Mouse (Mus musculus): Measurements from ENCODE around the gene Ezh1. TPM values are rescaled to one million over a fixed set of nuclear protein-coding genes. Genes with fewer than 3 reads are reported as not detected.

Ezh1 gene
- 10 to 100 TPM; 20.5 to 22.5 TPM for total RNA-seq (2021)

DNA sequence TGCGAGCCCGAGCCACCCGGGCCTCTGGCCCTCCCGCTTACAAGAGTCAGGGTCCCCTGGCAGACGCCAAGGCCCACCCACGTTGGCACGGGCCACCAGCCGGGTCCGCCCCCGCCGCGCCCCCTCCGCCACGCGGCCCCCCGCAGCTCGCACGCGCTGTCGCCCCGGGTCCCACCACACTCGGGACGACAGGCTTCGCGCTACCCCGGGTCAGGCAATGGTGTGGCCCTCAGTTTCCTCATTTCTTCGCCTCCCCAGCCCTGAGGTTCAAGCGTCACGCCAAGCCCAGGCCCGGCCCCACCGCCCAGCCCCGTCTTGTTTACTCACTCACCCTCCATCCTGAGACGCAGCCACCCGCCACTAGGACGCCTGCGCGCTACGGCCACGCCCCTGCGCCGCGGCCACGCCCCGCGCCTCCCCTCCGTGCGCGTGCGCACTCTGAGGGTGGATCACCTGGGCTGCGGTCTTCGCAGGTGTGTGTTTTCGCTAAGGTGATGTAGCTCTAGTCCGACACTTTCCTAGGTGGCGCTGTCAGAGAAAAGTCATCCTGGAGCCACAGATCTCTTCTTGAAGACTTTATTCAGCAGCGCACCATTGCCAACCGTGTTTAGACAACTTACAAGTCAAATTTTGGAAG lies at the start of gene Ezh1:
TSS of gene Ezh1 (minus strand) at position 399 of the 637 bp plus-strand sequence.
- intact Hi-C loops (cut with DNase I) = loop anchor here (1.0 kb wide), 1 partner anchor 22 kb away; no protein-coding TSS in a partner anchor
- DNase-seq = peak; percentile 92 to 93

DNA sequence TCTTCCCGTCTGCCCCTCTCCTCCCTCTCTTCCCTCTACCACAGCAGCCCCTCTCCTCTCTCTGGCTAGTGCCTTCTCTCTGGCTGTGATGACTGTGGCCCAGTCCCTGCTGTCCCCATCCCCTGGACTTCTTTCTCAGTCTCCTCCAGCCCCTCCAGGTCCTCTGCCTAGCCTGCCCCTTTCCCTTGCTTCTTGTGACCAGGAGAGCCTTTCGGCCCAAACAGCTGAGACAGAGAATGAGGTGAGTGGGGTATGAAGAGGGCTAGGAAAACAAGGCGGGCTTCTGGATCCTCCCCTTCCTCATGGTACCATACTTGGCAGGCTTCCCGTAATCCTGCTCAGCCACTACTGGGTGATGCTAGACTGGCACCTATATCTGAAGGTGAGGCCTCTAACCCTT lies 49.0 kb upstream of the Ezh1 start:
- no peak for DNase-seq
- intact Hi-C loops (cut with DNase I) = no loop called here

DNA sequence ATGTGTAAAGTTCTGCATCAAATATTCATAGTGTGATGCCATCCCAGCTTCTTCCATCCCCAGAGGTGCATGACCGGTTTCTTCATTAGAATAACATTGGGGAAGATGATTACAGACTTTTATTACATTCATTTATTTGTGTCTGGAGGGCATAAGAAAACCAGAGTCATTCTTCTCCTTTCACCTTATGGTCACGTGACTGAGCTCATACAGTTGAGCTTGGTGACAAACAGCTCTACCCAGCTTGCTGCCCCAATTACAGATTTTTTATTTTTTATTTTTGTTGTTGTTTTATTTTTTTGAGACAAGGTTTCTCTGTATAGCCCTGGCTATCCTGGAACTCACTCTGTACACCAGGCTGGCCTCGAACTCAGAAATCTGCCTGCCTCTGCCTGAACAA lies 46.2 kb upstream of the Ezh1 start:
- intact Hi-C loops (cut with DNase I) = no loop called here
- DNase-seq = no peak

DNA sequence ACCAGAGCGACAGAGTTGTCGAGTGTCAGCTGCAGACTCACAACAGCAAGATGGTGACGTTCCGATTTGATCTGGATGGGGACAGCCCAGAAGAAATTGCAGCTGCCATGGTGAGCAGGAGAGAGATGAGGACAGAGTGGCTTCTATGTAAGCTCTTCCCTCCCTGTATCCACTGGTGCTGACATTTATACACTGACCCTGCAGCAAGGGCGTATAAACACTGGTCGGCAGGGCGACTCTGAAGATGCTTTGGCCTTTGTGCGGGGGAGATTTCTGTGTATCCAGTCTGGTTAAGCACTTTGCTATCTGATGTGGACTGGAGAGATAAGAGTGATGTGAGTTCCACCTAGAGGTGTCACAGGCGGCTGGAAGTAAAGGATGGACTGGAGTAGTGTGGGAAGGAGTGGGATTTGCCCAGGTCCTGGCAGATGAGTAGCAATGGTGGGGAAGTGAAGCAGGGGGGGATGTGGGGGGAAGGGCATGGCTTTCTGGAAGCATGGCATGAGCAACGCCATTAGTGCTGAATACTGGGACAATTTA lies 43.4 kb upstream of the Ezh1 start:
- intact Hi-C loops (cut with DNase I) = no loop called here

DNA sequence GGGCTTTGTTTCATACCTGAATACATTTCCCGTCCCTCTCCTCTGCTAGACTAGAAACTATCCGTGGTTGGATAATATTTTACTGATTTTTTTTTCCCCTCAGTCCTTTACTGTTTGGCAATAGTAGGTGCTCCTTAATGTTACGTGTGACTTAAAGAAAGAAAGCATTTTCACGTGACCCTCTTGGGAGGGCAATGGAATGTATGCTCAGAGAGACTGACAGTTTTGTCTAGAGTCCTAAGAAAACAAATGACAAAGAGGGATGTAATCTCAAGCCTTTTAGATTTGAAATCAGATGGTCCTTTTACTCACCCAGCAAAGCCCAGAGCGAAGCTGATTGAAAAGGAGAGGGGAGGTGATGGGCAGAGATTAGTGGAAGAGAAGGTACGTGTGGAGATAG lies 39.6 kb upstream of the Ezh1 start:
- no peak for DNase-seq

More for the DNA sequence above, 43.4 kb upstream of the Ezh1 start:
- no peak for DNase-seq

DNA sequence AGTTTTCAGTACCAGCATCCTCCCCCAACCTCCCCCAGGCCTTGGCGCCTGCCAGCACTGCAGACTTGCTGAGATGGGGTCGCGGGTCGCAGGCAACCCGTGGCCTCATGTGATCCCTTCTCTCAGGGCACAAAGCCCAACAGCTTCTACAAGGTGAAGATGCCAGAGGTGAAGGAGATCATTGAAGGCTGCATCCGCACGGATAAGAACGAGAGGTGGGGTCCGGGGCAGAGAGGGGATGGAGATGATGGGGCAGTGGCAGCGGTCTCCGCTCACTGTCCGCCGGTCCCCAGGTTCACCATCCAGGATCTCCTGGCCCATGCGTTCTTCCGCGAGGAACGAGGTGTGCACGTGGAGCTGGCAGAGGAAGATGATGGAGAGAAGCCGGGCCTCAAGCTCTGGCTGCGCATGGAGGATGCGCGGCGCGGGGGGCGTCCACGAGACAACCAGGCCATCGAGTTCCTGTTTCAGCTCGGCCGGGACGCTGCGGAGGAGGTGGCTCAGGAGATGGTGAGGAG lies 38.8 kb upstream of the Ezh1 start:
- intact Hi-C loops (cut with DNase I) = no loop called here

More for the DNA sequence above, 39.6 kb upstream of the Ezh1 start:
- intact Hi-C loops (cut with DNase I) = no loop called here

DNA sequence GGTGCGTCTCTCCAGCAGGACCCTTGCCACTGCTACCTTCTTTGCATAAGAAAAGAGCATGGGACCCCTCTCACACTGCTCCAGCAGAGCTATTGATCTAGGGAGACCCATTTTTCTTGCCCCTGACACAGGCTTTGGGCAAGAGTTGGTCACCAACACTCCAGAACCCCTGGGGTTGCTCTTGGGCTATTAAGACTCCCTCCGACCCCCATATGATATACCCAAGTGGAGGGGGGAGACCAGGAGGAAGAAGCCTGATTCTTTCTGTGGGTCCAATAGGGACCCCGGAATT lies 37.7 kb upstream of the Ezh1 start:
- intact Hi-C loops (cut with DNase I) = no loop called here
- DNase-seq = no peak

More for the DNA sequence above, 38.8 kb upstream of the Ezh1 start:
- no peak for DNase-seq

DNA sequence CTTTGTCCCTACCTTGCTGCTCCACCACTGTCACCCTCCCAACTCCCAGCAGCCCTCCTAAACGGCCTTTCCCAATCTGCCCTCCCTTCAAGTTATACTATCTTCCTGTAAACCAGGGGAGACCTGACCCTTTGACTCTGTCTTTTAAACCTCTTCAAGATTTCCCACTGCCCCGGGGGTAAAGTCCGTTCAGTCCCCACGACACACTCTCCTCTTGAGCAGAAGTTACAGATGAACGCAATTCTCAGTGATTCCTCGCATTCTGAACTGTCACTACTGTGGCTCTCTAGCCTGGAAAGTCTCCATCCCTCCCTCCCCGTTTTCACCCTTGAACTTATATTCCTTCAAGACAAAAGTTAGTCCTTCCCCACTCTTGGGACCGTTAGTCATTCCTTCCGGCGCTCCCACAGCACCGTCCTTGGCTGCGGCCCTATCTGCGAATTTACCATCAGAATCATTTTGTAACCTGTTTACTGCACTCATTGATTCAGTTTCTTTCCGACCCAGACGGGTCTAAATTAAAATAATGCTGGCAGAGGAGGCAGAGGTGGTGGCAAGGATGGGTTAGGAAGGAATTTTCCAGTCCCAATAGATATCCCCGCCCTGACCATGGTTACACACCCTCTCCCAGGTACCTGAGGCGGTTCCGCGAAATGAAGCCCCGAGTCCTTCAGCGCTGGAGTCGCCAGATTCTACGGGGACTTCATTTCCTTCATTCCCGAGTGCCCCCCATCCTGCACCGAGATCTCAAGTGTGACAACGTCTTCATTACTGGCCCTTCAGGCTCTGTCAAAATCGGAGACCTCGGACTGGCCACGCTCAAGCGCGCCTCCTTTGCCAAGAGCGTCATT lies 37.1 kb upstream of the Ezh1 start:
- intact Hi-C loops (cut with DNase I) = no loop called here

DNA sequence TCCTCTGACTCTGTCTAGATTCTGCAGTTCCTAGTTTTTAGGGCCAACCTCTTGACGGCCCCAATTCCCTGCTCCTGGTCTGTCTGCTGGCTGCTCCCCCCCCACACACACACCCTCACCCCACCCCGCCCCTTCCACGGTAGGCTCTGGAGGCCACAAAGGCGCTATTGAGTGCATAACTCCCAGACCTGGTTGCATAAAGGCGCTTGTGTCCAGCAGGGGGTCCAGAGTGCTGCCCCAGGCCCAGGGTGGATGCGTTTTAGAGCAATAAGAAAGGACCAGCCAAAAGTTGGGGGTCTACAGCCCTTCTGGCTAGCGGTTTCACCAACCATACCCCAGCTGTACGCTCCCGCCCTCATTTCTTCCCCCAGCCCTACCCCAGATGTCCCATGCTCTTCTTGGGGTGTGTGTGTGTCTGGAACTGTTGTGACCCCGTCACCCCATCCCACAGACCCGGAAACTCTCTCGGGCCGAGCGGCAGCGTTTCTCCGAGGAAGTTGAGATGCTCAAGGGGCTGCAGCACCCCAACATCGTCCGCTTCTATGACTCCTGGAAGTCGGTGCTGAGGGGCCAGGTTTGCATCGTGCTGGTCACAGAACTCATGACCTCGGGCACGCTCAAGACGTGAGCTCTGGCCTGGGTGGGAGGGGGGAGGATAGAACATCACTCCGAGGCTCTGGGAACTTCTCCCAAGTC lies 36.2 kb upstream of the Ezh1 start:
- intact Hi-C loops (cut with DNase I) = no loop called here
- DNase-seq = no peak

More for the DNA sequence above, 37.1 kb upstream of the Ezh1 start:
- no peak for DNase-seq

DNA sequence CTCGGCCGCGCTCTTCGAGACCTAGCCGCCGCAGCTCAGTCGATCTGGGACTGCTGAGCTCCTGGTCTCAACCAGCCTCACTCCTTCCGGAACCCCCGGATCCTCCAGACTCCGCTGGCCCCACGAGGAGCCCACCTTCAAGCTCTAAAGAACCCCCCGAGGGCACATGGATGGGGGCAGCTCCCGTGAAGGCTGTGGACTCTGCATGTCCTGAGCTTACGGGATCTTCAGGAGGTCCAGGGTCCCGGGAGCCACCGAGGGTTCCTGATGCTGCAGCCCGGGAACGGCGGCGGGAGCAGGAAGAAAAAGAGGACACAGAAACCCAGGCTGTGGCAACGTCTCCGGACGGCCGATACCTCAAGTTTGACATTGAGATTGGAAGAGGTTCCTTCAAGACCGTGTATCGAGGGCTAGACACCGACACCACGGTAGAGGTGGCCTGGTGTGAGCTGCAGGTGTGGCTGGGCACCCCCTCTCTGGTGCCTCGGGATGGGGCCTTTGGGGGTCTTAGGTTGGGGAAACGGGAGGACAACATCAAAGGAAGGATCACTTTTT lies 34.6 kb upstream of the Ezh1 start:
- intact Hi-C loops (cut with DNase I) = loop anchor here (2.0 kb wide), 1 partner anchor 38 kb away; no protein-coding TSS in a partner anchor
- no peak for DNase-seq

DNA sequence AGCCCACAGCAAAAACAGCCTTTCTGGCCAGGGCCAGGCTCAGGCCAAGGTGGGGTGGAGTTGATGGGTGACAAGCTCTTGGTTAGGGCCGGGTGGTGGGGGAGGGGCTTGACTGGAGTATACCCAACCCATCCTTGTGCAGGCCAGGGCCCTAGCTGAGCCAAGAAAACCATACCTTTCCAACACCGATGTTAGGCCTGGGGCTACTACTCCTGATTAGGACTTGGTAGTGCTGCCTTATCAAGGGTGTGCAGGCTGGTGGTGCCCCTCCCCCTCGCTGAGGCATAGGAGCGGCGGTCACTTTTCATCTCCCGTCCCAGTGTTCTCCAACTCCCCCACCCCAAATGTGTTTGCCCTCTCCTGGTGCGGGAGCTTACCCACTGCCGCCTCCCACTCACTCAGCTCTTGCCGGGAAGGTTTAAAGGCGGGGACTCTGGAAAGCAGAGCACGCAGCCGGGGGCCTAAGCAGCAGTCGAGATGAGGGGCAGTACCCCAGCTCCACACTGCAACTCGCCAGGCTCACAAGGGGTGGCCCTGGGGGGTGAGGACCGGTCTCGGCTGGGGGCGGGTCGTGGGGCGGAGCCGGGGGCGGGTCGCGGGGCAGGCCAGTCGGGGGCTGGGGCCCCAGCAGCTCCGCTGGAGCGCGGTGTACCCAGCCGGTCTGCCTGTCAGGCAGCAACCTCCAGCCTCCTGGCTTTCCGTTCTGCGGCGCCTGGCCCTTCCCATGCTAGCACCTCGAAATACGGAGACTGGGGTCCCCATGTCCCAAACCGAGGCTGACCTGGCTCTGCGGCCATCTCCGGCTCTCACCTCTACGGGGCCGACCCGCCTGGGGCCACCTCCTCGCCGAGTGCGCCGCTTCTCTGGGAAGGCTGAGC lies 33.9 kb upstream of the Ezh1 start, which contains the start of gene Wnk4:
TSS of gene Wnk4 (plus strand) at position 620 of the 878 bp plus-strand sequence.
- peak; percentile 73 to 76 for DNase-seq
- intact Hi-C loops (cut with DNase I) = loop anchor here (2.0 kb wide), 1 partner anchor 39 kb away; no protein-coding TSS in a partner anchor

DNA sequence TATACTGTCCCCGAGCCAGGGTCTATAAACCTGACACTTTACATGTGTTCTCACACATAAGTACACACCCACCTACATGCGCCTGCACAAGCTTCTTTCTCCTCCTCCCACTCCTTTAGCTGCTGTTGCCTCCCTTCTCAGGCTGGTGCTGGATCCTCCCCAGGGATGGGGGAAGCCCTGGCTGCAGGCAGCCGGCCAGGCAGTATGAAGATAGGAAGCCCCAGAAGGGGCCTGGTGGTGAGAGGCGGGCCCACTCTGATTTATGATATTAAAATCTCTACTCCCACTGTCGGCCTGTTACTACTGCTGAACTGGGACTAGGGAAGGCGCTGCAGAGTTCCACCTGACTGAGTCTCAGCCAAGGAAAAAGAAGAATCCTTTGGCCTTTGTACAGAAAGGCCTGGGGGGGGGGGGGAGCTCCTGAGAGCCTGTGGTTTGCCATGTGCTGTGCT lies 33.0 kb upstream of the Ezh1 start:
- peak; percentile 67 to 74 for DNase-seq
- intact Hi-C loops (cut with DNase I) = no loop called here

DNA sequence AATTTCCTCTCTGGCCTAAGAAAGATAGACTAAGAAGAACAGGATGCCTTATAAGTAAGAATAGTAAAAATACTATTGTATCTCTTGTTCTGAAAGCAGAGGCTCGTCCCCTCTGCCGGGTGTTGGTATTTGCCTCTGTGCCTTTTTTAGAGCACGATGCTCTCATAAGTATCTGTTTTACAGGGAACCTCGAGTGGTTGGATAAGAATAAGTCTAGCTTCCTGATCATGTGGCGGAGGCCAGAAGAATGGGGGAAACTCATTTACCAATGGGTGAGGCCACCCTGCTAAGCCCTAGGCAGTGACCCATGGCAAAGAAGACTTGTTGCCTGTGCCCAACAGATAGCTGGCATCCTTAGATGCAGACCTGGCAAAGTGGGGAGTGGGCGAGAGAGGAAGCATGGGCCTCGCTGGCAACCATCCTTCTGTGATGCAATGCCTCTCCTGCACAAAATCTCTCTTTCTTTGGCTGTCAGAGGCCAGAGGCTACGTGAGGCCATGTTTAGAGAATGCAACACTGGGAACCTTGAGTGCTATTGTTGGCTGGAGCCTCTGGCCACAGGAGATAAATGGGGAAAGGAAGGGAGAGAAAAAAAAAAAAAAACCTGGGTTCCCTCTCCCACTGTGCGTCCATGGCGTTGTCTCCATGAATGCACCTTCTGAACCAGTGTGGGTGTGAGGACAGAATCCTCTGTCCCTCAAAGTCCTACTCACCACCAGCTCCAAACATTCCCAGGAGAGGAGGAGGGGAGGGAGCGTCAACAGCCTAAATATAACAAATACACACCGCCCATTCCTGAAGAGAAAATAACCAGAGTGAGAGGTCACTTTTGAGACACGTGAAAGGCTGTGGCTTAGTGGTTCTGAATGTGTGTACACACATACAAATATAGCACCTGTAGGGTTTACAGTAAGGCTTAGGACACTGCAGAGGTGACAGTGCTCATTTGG lies 29.8 kb upstream of the Ezh1 start:
- peak; percentile 75 for DNase-seq
- intact Hi-C loops (cut with DNase I) = no loop called here

DNA sequence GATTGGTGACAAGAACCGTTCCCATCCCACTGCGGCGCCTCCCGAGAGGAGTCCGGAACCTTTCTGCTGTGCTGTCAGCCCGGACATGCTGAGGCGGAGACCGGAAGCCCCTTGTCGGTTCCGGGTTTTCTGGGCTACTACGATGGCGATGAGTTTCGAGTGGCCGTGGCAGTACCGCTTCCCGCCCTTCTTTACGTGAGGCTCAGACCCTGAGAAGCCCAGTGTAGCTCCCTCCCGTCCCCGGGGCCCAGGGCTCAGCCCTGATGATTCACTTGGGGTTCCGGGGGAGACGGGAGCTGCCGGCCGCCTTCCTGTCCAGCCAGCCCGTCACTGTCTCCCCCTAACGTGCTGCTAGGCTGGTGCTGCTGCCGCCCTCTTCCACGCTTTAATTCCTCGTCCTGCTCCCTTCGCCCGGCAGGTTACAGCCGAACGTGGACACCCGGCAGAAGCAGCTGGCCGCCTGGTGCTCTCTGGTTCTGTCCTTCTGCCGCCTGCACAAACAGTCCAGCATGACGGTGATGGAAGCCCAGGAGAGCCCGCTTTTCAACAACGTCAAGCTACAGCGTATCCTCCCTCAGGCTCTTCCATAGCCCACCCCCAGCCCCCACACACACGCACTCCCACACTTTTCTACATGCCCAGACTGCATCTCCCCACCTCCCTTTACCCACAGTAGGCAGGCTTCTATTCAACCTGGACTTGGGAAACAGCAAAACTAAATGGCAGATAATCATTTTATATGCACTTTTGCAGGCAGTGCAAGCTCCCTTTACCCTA lies 27.5 kb upstream of the Ezh1 start, which contains the start of gene Vps25:
TSS of gene Vps25 (plus strand) at position 95 of the 777 bp plus-strand sequence.
- intact Hi-C loops (cut with DNase I) = loop anchor here (2.0 kb wide), 2 partner anchors 25 to 49 kb away; partner anchors contain the start of genes Becn1, Cntd1 and Coa3
- peak; percentile 91 to 94 for DNase-seq

DNA sequence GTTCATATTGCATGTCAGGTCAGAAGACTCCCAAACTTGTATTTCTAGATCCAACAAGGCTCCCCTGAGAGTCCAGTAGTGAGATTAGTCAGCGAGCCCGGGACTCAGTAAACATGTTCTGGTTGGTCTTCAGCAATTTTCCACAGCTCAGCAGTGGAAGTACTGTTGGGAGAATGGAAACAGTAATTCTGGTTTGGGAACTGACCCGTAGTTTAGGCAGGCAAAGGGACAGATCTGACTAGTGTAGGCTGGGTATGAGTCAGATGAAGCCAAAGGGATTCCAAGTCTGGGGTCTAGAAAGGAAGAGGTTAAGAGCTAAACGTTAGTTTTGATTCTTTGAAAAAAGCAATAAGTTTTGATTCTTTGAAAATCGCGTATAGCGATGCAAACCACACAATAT lies 26.7 kb upstream of the Ezh1 start:
- peak; percentile 36 to 37 for DNase-seq

DNA sequence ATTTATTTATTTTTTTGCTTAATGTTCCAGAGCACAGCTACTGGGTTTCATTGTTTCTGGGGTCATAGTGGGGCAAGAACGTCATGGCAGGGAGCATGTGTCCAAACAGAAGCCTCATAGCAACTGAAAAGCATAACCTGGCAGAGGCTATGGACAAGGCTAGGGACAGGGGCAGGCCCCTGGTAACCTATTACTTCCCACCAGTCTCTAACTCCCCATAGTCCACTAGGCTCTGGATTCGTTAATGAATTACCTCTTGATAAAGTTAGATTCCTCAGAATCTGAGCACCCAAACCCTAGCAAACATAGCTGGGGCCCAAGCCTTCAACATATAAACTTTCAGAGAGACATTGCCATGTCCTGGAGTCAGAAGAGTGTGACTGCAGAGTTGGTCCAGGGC lies 24.8 kb upstream of the Ezh1 start:
- DNase-seq = no peak
- intact Hi-C loops (cut with DNase I) = no loop called here

More for the DNA sequence above, 26.7 kb upstream of the Ezh1 start:
- intact Hi-C loops (cut with DNase I) = loop anchor here (2.0 kb wide), 2 partner anchors 26 to 50 kb away; partner anchors contain the start of genes Becn1, Cntd1 and Coa3

Measured in heart, postnatal 10 days (tissue).